Mouse (Mus musculus): ENCODE results near the gene Tmem117. TPM values are rescaled to one million over a fixed set of nuclear protein-coding genes. Genes with fewer than 3 reads are reported as not detected.

Tmem117 gene
- polyA plus RNA-seq, 1 experiment from 2014 or later, result 2.8 TPM

- WGBS, result 81% methylated on average over 2 of the region's 2 CpGs
- Histone ChIP-seq H3K27me3 (replicated peaks; ENCODE audit: control insufficient read depth, insufficient read depth, low read length) (no peaks in the 10 kb centered on the region), H3K4me2 (ENCODE audit: low read depth, low read length) (no peak overlapping the region), H3K9ac (ENCODE audit: low read depth, low read length) (no peak overlapping the region), H3K4me1 (ENCODE audit: control insufficient read depth, insufficient read depth, low read length) (no peaks in the 10 kb centered on the region), H3K27ac (ENCODE audit: low read length) (no peak overlapping the region), H3K9me3 (ENCODE audit: control insufficient read depth, low read length) (no peaks in the 10 kb centered on the region), H3K36me3 (ENCODE audit: control insufficient read depth, insufficient read depth, low read length) (no peaks in the 10 kb centered on the region), H3K4me3 (ENCODE audit: low read length) (no peak overlapping the region)
- no peak for ATAC-seq
These were observed 9.2 kb downstream of the Tmem117 start for GRCm38 (mm10) chr15:94638207-94638606.

- Histone ChIP-seq H3K27me3 (replicated peaks; ENCODE audit: control insufficient read depth, insufficient read depth, low read length) (no peaks in the 10 kb centered on the region), H3K4me2 (ENCODE audit: low read depth, low read length) (no peak overlapping the region), H3K9me3 (ENCODE audit: control insufficient read depth, low read length) (no peaks in the 10 kb centered on the region), H3K4me1 (ENCODE audit: control insufficient read depth, insufficient read depth, low read length) (no peaks in the 10 kb centered on the region), H3K4me3 (ENCODE audit: low read length) (no peak overlapping the region), H3K27ac (ENCODE audit: low read length) (no peak overlapping the region), H3K36me3 (ENCODE audit: control insufficient read depth, insufficient read depth, low read length) (no peaks in the 10 kb centered on the region), H3K9ac (ENCODE audit: low read depth, low read length) (no peak overlapping the region)
- WGBS, result 83% methylated on average over 2 of the region's 2 CpGs
- ATAC-seq, result no peak
These were observed 10.1 kb downstream of the Tmem117 start for GRCm38 (mm10) chr15:94639126-94639525.

DNA sequence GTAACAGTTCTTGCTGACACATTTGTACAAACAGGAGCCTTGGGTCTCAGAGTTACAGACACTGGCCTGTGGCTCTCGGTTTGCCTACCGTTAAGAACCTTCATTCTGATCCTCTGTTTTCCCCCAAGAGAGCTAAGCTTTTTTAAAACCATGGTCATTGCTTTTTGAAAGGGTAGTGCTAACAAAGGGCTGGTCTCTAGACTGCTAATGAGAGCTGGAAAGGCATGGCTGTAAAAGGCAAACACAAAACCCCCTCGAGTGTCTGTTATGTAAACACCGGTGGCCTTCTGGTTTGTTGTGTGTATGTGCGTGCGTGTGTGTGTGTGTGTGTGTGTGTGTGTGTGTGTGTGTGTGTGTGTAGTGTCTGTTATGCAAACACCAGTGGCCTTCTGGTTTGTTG lies 17.0 kb downstream of the Tmem117 start:
- Histone ChIP-seq H3K27me3 (replicated peaks; ENCODE audit: control insufficient read depth, insufficient read depth, low read length) (no peaks in the 10 kb centered on the region), H3K4me2 (ENCODE audit: low read depth, low read length) (no peak overlapping the region), H3K36me3 (ENCODE audit: control insufficient read depth, insufficient read depth, low read length) (no peaks in the 10 kb centered on the region), H3K27ac (ENCODE audit: low read length) (no peak overlapping the region), H3K4me3 (ENCODE audit: low read length) (no peak overlapping the region), H3K9ac (ENCODE audit: low read depth, low read length) (no peak overlapping the region), H3K9me3 (ENCODE audit: control insufficient read depth, low read length) (no peaks in the 10 kb centered on the region), H3K4me1 (ENCODE audit: control insufficient read depth, insufficient read depth, low read length) (no peaks in the 10 kb centered on the region)
- no peak for ATAC-seq
- 40% methylated on average over 6 of the region's 6 CpGs for WGBS

GRCm38 (mm10) chr15:94648430-94648829 lies 19.4 kb downstream of the Tmem117 start:
- no peak overlapping the region for H3K4me3 ChIP-seq (ENCODE audit: low read length)
- no peak for ATAC-seq

DNA sequence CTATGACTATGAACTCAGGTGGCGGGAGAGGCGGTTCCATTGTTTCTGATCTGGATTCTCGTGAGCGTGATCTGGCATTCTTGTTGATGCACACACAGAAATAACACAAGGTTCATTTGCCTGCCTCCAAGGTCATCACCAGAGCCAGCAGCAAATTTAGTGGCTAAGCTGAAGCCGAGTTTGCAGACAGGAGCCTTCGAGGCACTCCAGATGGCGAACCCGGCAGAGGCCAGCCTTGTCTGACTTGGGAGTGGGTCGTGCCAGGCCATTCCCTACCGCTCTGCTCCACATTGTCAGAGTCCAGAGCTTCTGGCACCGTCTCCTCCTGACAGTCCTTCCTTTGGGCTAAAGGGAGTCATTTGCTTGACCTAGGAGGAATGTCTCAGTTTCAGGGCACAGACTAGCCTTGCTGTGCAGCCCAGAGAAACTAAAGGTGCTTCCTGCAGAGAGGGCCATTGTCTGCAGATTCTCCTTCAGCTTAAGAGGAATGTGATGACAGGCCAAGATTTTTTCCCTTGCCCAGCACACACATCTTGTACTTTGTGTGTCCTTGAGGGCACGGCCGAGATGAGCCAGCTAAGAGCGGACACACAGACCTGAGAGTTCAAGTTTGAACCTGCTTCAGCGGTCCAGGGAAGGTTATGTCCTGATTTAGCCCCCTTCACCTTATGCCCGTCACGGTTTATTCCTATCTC lies 20.2 kb downstream of the Tmem117 start:
- no peaks in the 10 kb centered on the region for H3K9me3 ChIP-seq (ENCODE audit: control insufficient read depth, low read length)
- WGBS, result 54% methylated on average over 17 of the region's 17 CpGs
- H3K9ac ChIP-seq (ENCODE audit: low read depth, low read length), result no peak overlapping the region
- H3K4me2 ChIP-seq (ENCODE audit: low read depth, low read length), result no peak overlapping the region
- no peak overlapping the region for H3K4me3 ChIP-seq (ENCODE audit: low read length)
- no peaks in the 10 kb centered on the region for H3K27me3 ChIP-seq (replicated peaks; ENCODE audit: control insufficient read depth, insufficient read depth, low read length)
- no peak overlapping the region for H3K27ac ChIP-seq (ENCODE audit: low read length)
- H3K36me3 ChIP-seq (ENCODE audit: control insufficient read depth, insufficient read depth, low read length), result no peaks in the 10 kb centered on the region
- no peak for ATAC-seq
- no peaks in the 10 kb centered on the region; the same call in 1 of the 2 replicates for H3K4me1 ChIP-seq (ENCODE audit: control insufficient read depth, insufficient read depth, low read length)

More at GRCm38 (mm10) chr15:94648430-94648829, 19.4 kb downstream of the Tmem117 start:
- H3K4me2 ChIP-seq (ENCODE audit: low read depth, low read length), result no peak overlapping the region
- no peak overlapping the region for H3K9ac ChIP-seq (ENCODE audit: low read depth, low read length)
- H3K27me3 ChIP-seq (replicated peaks; ENCODE audit: control insufficient read depth, insufficient read depth, low read length), result no peaks in the 10 kb centered on the region
- 82% methylated on average over 8 of the region's 8 CpGs for WGBS
- no peaks in the 10 kb centered on the region for H3K9me3 ChIP-seq (ENCODE audit: control insufficient read depth, low read length)
- H3K4me1 ChIP-seq (ENCODE audit: control insufficient read depth, insufficient read depth, low read length), result no peaks in the 10 kb centered on the region; the same call in 1 of the 2 replicates
- no peak overlapping the region for H3K27ac ChIP-seq (ENCODE audit: low read length)
- no peaks in the 10 kb centered on the region for H3K36me3 ChIP-seq (ENCODE audit: control insufficient read depth, insufficient read depth, low read length)

DNA sequence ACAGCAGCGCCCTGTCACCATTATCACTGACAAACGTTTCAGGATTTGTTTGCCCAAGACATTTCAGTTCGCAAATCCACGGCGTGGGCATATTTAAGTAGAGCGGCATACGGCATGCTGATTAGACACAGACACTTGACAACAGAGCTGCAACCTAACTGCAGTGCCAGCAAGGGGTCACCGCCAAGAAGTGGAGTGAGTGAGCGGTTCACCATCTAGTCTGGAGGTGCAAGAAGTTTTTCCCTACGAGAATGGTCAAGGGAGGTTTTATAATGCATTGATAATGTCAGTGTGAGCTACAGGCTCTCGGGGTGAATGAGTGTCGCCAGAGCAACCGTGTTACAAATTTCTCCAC lies 20.7 kb downstream of the Tmem117 start:
- H3K27ac ChIP-seq (ENCODE audit: low read length), result no peak overlapping the region
- no peaks in the 10 kb centered on the region for H3K36me3 ChIP-seq (ENCODE audit: control insufficient read depth, insufficient read depth, low read length)
- H3K9ac ChIP-seq (ENCODE audit: low read depth, low read length), result no peak overlapping the region
- H3K4me1 ChIP-seq (ENCODE audit: control insufficient read depth, insufficient read depth, low read length), result no peaks in the 10 kb centered on the region; the same call in 1 of the 2 replicates
- no peak for ATAC-seq
- 55% methylated on average over 13 of the region's 13 CpGs for WGBS
- no peaks in the 10 kb centered on the region for H3K27me3 ChIP-seq (replicated peaks; ENCODE audit: control insufficient read depth, insufficient read depth, low read length)
- no peak overlapping the region for H3K4me3 ChIP-seq (ENCODE audit: low read length)
- no peaks in the 10 kb centered on the region for H3K9me3 ChIP-seq (ENCODE audit: control insufficient read depth, low read length)
- no peak overlapping the region for H3K4me2 ChIP-seq (ENCODE audit: low read depth, low read length)

GRCm38 (mm10) chr15:94651350-94651749 lies 22.3 kb downstream of the Tmem117 start:
- ATAC-seq, result no peak
- no peak overlapping the region for H3K27ac ChIP-seq (ENCODE audit: low read length)
- H3K4me2 ChIP-seq (ENCODE audit: low read depth, low read length), result no peak overlapping the region
- 67% methylated on average over 9 of the region's 9 CpGs for WGBS
- H3K4me1 ChIP-seq (ENCODE audit: control insufficient read depth, insufficient read depth, low read length), result no peaks in the 10 kb centered on the region; the same call in 1 of the 2 replicates
- no peak overlapping the region for H3K4me3 ChIP-seq (ENCODE audit: low read length)
- no peak overlapping the region for H3K9ac ChIP-seq (ENCODE audit: low read depth, low read length)
- H3K9me3 ChIP-seq (ENCODE audit: control insufficient read depth, low read length), result no peaks in the 10 kb centered on the region
- no peaks in the 10 kb centered on the region for H3K27me3 ChIP-seq (replicated peaks; ENCODE audit: control insufficient read depth, insufficient read depth, low read length)
- no peaks in the 10 kb centered on the region for H3K36me3 ChIP-seq (ENCODE audit: control insufficient read depth, insufficient read depth, low read length)

GRCm38 (mm10) chr15:94651969-94652842 lies 23.2 kb downstream of the Tmem117 start:
- WGBS, result 59% methylated on average over 13 of the region's 13 CpGs
- Histone ChIP-seq H3K36me3 (ENCODE audit: control insufficient read depth, insufficient read depth, low read length) (no peaks in the 10 kb centered on the region), H3K4me3 (ENCODE audit: low read length) (no peak overlapping the region), H3K4me2 (ENCODE audit: low read depth, low read length) (no peak overlapping the region), H3K27ac (ENCODE audit: low read length) (no peak overlapping the region), H3K4me1 (ENCODE audit: control insufficient read depth, insufficient read depth, low read length) (no peaks in the 10 kb centered on the region; the same call in 1 of the 2 replicates), H3K27me3 (replicated peaks; ENCODE audit: control insufficient read depth, insufficient read depth, low read length) (no peaks in the 10 kb centered on the region), H3K9me3 (ENCODE audit: control insufficient read depth, low read length) (no peaks in the 10 kb centered on the region), H3K9ac (ENCODE audit: low read depth, low read length) (no peak overlapping the region)
- ATAC-seq, result no peak

DNA sequence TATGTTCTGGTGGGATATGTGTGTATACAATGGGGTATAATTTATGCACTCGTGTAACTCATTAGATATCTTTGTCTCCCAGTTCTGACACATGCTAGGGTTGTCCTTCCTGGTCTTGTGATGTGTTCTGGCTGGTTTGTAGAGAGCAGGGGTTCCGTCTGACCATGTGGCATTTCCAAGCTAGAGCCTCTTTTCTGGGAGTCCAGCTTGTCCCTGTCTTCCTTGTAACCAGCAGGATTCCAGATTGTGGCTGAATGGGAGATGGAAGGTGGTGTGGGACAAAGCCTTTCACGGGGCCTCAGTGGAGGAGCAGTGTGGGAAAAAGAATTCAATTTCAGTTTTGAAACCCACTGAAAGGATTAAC lies 23.8 kb downstream of the Tmem117 start:
- Histone ChIP-seq H3K27ac (ENCODE audit: low read length) (no peak overlapping the region), H3K9me3 (ENCODE audit: control insufficient read depth, low read length) (no peaks in the 10 kb centered on the region), H3K4me2 (ENCODE audit: low read depth, low read length) (no peak overlapping the region), H3K4me3 (ENCODE audit: low read length) (no peak overlapping the region), H3K36me3 (ENCODE audit: control insufficient read depth, insufficient read depth, low read length) (no peaks in the 10 kb centered on the region), H3K4me1 (ENCODE audit: control insufficient read depth, insufficient read depth, low read length) (no peaks in the 10 kb centered on the region; the same call in 1 of the 2 replicates), H3K9ac (ENCODE audit: low read depth, low read length) (no peak overlapping the region), H3K27me3 (replicated peaks; ENCODE audit: control insufficient read depth, insufficient read depth, low read length) (no peaks in the 10 kb centered on the region)
- ATAC-seq, result no peak
- WGBS, result 58% methylated on average over 3 of the region's 3 CpGs
